Mouse (Mus musculus) neural tube, embryonic 15.5 days (tissue): Measurements from ENCODE around the gene 4430402I18Rik. TPM values are rescaled to one million over a fixed set of nuclear protein-coding genes. Genes with fewer than 3 reads are reported as not detected.

ENCODE experiments used
- ATAC-seq: fragments of 200-750 bp; cut with Nextera tagmentation; 2 replicates; pipeline ENCODE4 v1.8.0; 2017; ENCODE audit warnings: mild to moderate bottlenecking, moderate TSS enrichment, moderate library complexity; ENCODE audit not compliant: low FRiP score
- H3K27ac ChIP-seq: fragments of 300-500 bp; sonication (generic); replicated peaks from 2 replicates; pipeline ENCODE4 v1.5.1; 2015; ENCODE audit warnings: mild to moderate bottlenecking, inconsistent platforms
- H3K27me3 ChIP-seq: fragments of 300-500 bp; sonication (generic); replicated peaks from 2 replicates; pipeline ENCODE4 v1.6.1; 2015; ENCODE audit warnings: inconsistent platforms
- H3K36me3 ChIP-seq: fragments of 300-500 bp; sonication (generic); 2 replicates; pipeline ENCODE4 v1.6.1; 2015; ENCODE audit warnings: inconsistent platforms
- H3K4me1 ChIP-seq: fragments of 300-500 bp; sonication (generic); 2 replicates; pipeline ENCODE4 v1.6.1; 2015; ENCODE audit warnings: inconsistent platforms
- H3K4me2 ChIP-seq: fragments of 300-500 bp; sonication (generic); 2 replicates; pipeline ENCODE4 v1.6.1; 2015; ENCODE audit warnings: inconsistent platforms, mild to moderate bottlenecking, moderate library complexity
- H3K4me3 ChIP-seq: fragments of 300-500 bp; sonication (generic); replicated peaks from 2 replicates; pipeline ENCODE4 v1.5.1; 2015; ENCODE audit warnings: mild to moderate bottlenecking, inconsistent platforms
- H3K9ac ChIP-seq: fragments of 300-500 bp; sonication (generic); replicated peaks from 2 replicates; pipeline ENCODE4 v1.6.1; 2015; ENCODE audit warnings: mild to moderate bottlenecking, inconsistent platforms
- H3K9me3 ChIP-seq: fragments of 300-500 bp; sonication (generic); replicated peaks from 2 replicates; pipeline ENCODE4 v1.6.1; 2016; ENCODE audit warnings: inconsistent platforms
- WGBS: fragments of 180-500 bp; shearing (Covaris S2); methylation state at CpG from one replicate; pipeline ENCODE4 v1.1.7; 2015; ENCODE audit warnings: mixed read lengths; 5-methylcytosine and 5-hydroxymethylcytosine counted together
- polyA plus RNA-seq: library from polyadenylated mRNA; unstranded; fragments of >200 nt; fragmentation: Nextera tagmentation; extraction: Ambion mirVana; gene quantifications from 2 replicates; pipeline ENCODE4 v1.2.1, GENCODE M21; 2015

4430402I18Rik gene
- polyA plus RNA-seq, 1 experiment from 2014 or later = 0.78 TPM

DNA sequence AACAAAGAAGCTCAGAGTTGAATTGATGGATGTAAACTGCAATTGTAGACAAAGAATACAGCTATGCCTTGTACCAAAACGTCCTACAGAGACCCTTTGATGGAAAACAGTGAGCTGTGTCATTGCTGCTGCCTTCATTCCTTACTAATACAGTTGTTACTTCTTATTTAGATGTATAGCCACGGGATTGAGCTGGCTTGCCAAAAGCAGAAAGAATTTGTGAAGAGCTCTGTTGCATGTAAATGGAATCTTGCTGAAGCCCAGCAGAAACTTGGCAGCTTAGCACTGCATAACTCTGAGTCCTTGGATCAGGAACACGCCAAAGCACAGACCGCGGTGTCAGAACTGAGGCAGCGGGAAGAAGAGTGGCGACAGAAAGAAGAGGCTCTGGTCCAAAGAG lies 27.3 kb upstream of the 4430402I18Rik start:
- no peak overlapping the region for H3K9ac ChIP-seq
- 64% methylated on average over 7 of the region's 7 CpGs for WGBS
- no peak for ATAC-seq

DNA sequence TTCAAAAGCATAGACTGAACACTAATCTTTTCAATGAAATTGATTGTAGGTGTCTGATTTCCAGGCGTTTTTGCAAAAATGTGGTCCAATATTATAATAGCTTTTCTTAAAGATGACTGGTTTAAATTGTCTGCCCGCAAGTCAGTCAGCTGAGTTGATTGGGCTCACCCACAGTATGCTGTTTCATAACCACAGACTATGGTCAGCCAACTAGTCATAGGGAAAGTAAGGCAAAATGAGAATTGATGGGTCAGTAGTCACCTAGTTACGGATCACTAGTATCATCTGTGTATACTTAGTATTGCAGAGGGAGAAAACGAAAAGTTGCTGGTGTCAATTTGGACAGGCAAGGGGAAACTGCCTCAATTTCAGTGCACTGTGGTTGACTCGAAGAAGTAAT lies 23.8 kb upstream of the 4430402I18Rik start:
- peak overlapping the region; percentile 77 for H3K4me2 ChIP-seq
- peaks cover 31% of the 10 kb centered on the region for H3K4me1 ChIP-seq
- WGBS = 68% methylated on average over 5 of the region's 5 CpGs
- no peaks in the 10 kb centered on the region for H3K9me3 ChIP-seq
- peaks cover 22% of the 10 kb centered on the region; the same call in 1 of the 2 replicates for H3K36me3 ChIP-seq
- H3K27me3 ChIP-seq = no peaks in the 10 kb centered on the region
- H3K4me3 ChIP-seq = peak overlapping the region; percentile 86
- H3K27ac ChIP-seq = no peak overlapping the region
- ATAC-seq = no peak
- peak overlapping the region; percentile 86; the same call in 1 of the 2 replicates for H3K9ac ChIP-seq

More for the DNA sequence above, 27.3 kb upstream of the 4430402I18Rik start:
- Histone ChIP-seq H3K36me3 (peaks cover 27% of the 10 kb centered on the region), H3K4me3 (no peak overlapping the region), H3K27ac (peak overlapping the region; percentile 63), H3K4me1 (peaks cover 26% of the 10 kb centered on the region), H3K4me2 (no peak overlapping the region), H3K27me3 (no peaks in the 10 kb centered on the region), H3K9me3 (no peaks in the 10 kb centered on the region)

DNA sequence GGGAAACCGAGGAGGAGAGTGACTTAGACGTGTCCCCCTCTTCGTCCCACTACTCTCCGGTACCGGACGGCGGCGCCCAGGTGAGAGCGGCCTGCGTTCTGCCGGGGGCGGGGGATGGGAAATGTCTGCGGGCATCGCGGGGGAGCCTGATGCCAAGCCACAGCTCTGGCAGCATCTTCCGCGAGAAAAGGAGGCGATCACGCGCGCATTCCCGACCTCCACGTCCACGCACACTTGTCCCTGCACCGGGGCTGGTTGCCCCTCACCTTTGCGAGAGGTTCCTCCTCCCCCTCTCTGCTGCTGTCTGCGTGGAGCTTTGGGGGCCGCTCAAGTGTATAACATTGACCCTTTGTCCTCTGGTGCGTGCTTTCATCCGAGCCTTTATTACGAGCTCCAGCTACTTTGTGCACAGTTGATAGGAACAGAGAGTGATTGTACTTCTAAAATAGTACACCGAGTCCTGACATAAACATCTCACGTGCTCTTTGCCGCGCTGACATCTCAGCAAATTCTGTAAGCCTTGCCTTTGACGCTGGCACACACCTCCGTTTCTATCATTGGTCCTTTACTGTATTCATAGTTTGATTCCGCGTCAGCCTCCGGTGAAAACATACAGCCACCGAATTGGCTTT lies 23.1 kb upstream of the 4430402I18Rik start:
- peak overlapping the region; percentile 86 for H3K4me3 ChIP-seq
- peak overlapping the region; percentile 77 for H3K4me2 ChIP-seq
- peak; percentile 74 for ATAC-seq
- H3K9ac ChIP-seq = peak overlapping the region; percentile 86
- WGBS = under 1% methylated on average over 41 of the region's 41 CpGs
- no peaks in the 10 kb centered on the region for H3K27me3 ChIP-seq
- no peaks in the 10 kb centered on the region for H3K9me3 ChIP-seq
- peaks cover 20% of the 10 kb centered on the region; the same call in 1 of the 2 replicates for H3K36me3 ChIP-seq
- H3K27ac ChIP-seq = peak overlapping the region; percentile 87
- peaks cover 31% of the 10 kb centered on the region for H3K4me1 ChIP-seq

DNA sequence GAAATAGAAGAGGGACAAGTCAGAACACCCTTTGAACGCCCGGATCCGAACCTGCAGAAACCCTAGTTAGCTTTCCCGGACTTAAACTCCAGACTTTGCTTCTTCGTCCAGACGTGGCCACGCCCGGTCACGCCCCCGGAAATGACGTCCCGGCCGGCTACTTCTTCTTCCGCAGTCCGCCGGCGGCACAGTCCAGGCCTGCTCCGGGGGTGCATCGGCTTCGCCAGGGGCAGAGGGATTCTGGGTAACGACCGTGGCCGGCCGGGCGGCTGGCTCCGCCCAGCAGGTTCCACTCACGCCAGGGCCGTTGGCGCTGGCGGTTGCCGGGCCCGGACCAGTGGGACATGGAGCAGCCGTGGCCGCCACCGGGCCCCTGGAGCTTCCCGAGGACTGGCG lies 22.6 kb upstream of the 4430402I18Rik start, which contains the start of gene Cdc37l1:
TSS of gene Cdc37l1 (plus strand) at position 159 of the 396 bp plus-strand sequence.
- Histone ChIP-seq H3K4me2 (peak within 1 kb of the TSS; percentile 77), H3K9ac (peak within 1 kb of the TSS; percentile 86), H3K27me3 (no peaks in the 10 kb centered on the region), H3K27ac (peak within 1 kb of the TSS; percentile 87), H3K36me3 (peaks cover 16% of the 10 kb centered on the region; the same call in 1 of the 2 replicates), H3K4me3 (peak within 1 kb of the TSS; percentile 86), H3K4me1 (peaks cover 26% of the 10 kb centered on the region), H3K9me3 (no peaks in the 10 kb centered on the region)
- peak; percentile 96 for ATAC-seq
- WGBS = under 1% methylated on average over 37 of the region's 37 CpGs

DNA sequence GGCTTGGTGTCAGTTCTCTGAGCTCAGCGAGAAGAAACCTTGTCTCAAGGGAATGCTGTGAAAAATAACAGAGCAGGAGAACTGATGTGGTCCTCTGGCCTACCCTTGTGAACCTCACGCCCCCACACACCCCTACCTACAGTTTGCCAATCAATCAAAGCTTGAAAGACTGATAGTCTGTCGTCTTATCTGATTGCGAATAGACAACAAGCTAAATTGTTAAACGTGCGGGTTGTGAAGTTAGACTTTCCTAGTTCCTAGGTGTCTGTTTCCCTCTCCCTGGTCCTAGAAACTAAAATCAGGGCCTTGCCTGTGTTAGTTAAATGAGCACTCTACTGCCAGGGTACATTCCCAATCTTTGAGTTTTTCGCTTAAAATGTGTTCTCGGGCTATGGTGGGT lies 21.9 kb upstream of the 4430402I18Rik start:
- Histone ChIP-seq H3K4me3 (peak overlapping the region; percentile 86), H3K27me3 (no peaks in the 10 kb centered on the region), H3K27ac (no peak overlapping the region), H3K9ac (peak overlapping the region; percentile 86), H3K4me2 (peak overlapping the region; percentile 77), H3K36me3 (peaks cover 9% of the 10 kb centered on the region; the same call in 1 of the 2 replicates), H3K4me1 (peaks cover 21% of the 10 kb centered on the region), H3K9me3 (no peaks in the 10 kb centered on the region)
- WGBS = 73% methylated on average over 8 of the region's 8 CpGs
- ATAC-seq = no peak

DNA sequence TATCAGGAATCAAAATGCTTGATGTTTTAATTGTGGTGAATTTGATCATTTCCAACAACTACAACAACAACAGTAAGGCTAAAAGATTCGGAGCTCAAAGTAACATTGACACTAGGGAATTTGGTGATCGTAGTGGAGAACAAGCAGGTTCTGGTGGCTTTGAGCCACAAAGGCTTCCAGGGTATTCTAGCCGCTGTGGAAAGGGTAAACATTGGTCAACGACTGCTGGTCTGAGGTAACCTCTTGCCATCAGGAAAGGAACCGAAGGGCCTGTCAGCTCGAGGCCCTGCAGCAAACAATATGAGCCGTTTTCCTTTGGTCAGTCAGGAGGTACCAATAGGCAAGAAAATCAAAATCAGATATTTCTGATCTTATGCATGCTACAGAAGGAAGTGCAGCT lies 15.0 kb upstream of the 4430402I18Rik start:
- no peaks in the 10 kb centered on the region for H3K27me3 ChIP-seq
- WGBS = 87% methylated on average over 7 of the region's 7 CpGs
- no peak overlapping the region for H3K4me2 ChIP-seq
- no peaks in the 10 kb centered on the region for H3K9me3 ChIP-seq
- H3K9ac ChIP-seq = no peak overlapping the region
- H3K4me1 ChIP-seq = no peaks in the 10 kb centered on the region
- no peak overlapping the region for H3K27ac ChIP-seq
- H3K4me3 ChIP-seq = no peak overlapping the region
- no peaks in the 10 kb centered on the region for H3K36me3 ChIP-seq
- no peak for ATAC-seq

DNA sequence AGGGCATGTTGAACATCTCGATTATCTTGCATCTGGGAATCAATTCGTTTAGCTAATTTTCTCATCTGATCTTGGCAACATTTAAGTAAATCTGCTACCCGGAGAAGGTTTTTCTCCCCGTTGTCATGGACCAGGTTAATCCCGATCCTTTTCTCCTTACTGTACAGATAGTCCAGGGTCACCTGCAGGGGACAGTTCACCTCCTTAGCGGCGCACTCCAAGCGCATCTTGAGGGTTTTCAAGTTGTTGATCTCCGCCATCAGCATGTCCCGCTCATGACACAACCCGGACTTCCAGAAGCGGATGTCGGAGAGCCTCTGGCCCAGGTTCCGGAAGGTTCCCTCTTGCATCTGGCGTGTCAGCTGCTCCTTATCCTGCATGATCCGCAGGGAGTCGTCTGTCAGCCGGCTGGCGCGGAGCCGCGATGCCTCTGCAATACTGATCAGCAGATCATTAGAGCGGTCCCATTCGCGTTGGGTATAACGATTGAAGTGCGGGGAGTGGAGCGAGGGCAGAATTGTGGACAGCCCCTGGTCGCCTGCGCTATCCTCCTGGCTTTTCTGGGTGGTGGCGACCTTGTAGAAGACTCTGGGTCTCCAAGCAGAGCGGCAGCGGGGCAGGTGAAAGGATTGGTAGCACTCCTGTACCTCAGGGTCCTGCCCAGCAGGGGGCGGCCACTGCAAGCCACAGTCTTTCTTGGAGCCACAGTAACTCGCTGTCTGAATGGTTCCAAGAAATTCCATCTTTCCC lies 7.4 kb upstream of the 4430402I18Rik start:
- ATAC-seq = peak; percentile 87
- H3K27me3 ChIP-seq = no peaks in the 10 kb centered on the region
- no peak overlapping the region; the same call in 1 of the 2 replicates for H3K27ac ChIP-seq
- H3K9ac ChIP-seq = peak overlapping the region; percentile 54
- H3K4me2 ChIP-seq = peak overlapping the region; percentile 76
- peak overlapping the region; percentile 45 for H3K4me3 ChIP-seq
- no peaks in the 10 kb centered on the region for H3K36me3 ChIP-seq
- H3K9me3 ChIP-seq = no peaks in the 10 kb centered on the region
- peaks cover 8% of the 10 kb centered on the region; the same call in 1 of the 2 replicates for H3K4me1 ChIP-seq
- WGBS = 16% methylated on average over 35 of the region's 35 CpGs

DNA sequence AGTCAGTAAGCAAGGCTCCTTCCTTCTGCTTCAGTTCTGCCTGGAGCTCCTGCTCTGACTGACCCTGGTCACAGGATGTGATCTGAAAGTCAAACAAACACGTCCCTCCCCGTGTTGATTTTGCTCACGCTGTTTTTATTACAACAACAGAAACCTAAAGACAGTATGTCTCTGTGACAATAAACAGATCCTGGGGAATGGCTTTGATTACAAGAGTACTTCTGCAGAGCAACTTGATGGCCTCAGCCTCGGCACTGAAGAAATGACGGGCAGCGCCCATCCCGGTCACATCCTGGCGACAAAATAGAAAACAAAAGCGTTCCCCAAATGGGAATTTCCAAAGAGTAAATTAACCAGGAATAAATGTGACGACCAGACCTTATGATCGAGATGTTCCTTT lies 2.7 kb upstream of the 4430402I18Rik start:
- H3K27ac ChIP-seq = no peak overlapping the region
- WGBS = 79% methylated on average over 11 of the region's 11 CpGs
- peaks cover 18% of the 10 kb centered on the region for H3K4me1 ChIP-seq
- no peaks in the 10 kb centered on the region for H3K36me3 ChIP-seq
- no peak overlapping the region for H3K4me2 ChIP-seq
- no peak for ATAC-seq
- H3K9ac ChIP-seq = no peak overlapping the region
- no peaks in the 10 kb centered on the region for H3K27me3 ChIP-seq
- H3K9me3 ChIP-seq = no peaks in the 10 kb centered on the region
- H3K4me3 ChIP-seq = no peak overlapping the region

DNA sequence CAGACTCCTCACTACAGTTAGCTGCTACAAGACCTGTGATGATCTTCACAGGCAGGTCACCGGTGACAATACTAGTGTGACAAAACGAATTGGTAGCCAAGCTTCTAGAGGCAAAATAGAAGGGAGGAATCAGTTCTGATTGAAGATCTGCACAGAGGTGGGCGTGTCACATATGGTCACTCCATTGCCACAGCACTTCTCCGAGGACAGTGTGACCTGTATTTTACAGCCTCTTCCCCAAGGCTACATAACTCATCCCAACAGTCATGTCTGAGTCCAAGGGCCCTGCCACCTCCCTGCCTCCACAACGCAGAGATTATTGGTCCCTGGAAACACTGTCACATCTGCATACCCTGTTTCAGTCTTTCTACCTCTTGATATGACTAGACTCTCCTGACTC lies 1.6 kb upstream of the 4430402I18Rik start:
- Histone ChIP-seq H3K9me3 (no peaks in the 10 kb centered on the region), H3K27me3 (no peaks in the 10 kb centered on the region), H3K4me1 (peaks cover 20% of the 10 kb centered on the region), H3K4me3 (no peak overlapping the region), H3K27ac (no peak overlapping the region), H3K4me2 (no peak overlapping the region), H3K9ac (no peak overlapping the region), H3K36me3 (no peaks in the 10 kb centered on the region)
- WGBS = 79% methylated on average over 5 of the region's 5 CpGs
- no peak for ATAC-seq

DNA sequence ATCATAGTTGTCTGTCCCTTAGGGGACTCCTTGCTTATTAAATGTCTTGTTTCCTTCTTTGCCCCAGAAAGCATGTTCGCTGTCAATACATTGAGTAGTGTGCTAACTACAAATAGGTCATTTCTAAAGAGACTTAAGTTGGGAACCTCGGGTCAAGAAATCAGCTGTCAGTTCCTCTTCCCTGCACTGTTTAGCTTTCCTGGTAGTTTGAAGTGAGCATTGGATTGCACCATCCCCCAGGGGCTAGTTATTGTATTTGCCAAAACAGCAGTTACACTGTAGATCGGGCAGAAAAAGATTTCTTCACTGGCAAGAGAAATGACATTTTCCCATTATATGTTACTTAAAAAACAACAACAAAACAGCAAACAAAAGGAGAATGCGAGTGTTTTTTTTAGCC lies 578 bp upstream of the 4430402I18Rik start:
- no peak for ATAC-seq
- WGBS = 66% methylated on average over 4 of the region's 4 CpGs
- Histone ChIP-seq H3K4me1 (peaks cover 24% of the 10 kb centered on the region), H3K4me2 (no peak overlapping the region), H3K9ac (no peak overlapping the region), H3K36me3 (no peaks in the 10 kb centered on the region), H3K9me3 (no peaks in the 10 kb centered on the region), H3K27me3 (no peaks in the 10 kb centered on the region), H3K4me3 (no peak overlapping the region), H3K27ac (no peak overlapping the region)

DNA sequence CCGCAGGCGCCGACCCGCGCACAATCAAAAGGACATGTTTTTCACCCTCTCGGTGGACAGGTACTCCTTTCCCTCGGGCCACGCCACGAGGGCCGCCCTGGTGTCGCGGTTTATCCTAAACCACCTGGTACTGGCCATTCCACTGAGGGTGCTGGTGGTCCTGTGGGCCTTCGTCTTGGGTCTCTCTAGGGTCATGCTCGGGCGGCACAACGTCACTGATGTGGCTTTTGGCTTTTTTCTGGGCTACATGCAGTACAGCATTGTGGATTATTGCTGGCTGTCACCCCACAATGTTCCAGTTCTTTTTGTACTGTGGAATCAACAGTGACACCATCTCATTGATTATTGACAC lies 3.1 kb downstream of the 4430402I18Rik start:
- peak overlapping the region; percentile 74 for H3K4me2 ChIP-seq
- WGBS = 4% methylated on average over 16 of the region's 16 CpGs
- peak overlapping the region; percentile 84; the same call in 1 of the 2 replicates for H3K27ac ChIP-seq
- peak; percentile 51 for ATAC-seq
- H3K27me3 ChIP-seq = no peaks in the 10 kb centered on the region
- peak overlapping the region; percentile 91 for H3K9ac ChIP-seq
- peak overlapping the region; percentile 85 for H3K4me3 ChIP-seq
- no peaks in the 10 kb centered on the region for H3K9me3 ChIP-seq
- H3K36me3 ChIP-seq = no peaks in the 10 kb centered on the region
- H3K4me1 ChIP-seq = peaks cover 25% of the 10 kb centered on the region
